Mouse (Mus musculus) right cerebral cortex, postnatal 36 days (tissue): ENCODE data around the gene Gli2.
A peak's percentile ranks its signal among the peaks of the same experiment; 100 is the strongest.

Source experiments
- DNase-seq, 2 experiments: peaks; one replicate each; pipeline ENCODE4 v3.0.0; 2022; ENCODE audit warnings: low spot score in 2 of 2, mixed read lengths in 1 of 2

Gli2 gene

DNA sequence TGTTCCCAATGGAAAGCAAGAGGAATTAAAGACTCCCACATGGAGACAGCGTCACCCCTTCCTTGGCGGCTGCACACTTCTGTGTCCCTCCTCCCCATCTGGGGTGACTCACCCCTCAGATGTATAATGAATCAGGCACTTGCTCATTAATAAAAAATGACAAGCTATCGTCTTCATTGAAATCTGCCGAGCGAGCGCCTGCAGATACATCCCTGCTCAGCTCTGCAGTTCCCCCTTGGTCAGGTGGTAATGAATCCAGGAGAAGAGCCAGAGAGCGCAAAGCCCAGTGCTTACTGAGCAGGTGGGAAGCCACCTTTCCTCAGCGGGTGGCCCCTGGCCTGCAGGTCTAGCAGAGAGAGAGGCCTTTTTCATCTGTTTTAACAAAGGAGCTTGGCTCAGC is 112.1 kb downstream of the Gli2 start:
- no peak for DNase-seq

DNA sequence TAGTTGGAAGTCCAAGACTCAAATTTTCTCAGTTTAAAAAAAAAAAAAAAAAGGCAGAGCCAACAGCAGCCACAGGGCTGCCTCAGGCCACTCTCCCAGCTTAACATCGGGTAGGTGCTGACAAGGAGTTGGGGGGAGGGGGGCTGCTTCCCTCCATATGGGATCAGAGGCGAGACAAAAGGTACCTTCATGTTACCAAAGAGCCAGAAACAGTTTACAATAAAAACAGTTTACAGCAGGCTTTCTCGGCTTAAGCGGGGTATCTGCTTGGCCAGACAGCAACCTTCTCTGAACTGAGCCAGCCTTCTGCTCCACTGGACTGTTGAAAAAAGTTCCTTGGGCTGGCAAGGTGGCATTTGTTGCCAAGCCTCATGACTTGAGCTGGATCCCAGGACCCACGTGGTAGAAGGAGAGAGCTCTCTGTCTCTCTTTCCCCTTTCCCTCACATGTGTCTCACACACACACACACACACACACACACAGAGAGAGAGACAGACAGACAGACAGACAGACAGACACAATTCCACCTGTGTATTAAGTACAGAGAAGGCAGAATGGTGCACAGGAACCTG is 113.1 kb downstream of the Gli2 start:
- no peak for DNase-seq

- no peak for DNase-seq
These were observed 115.2 kb downstream of the Gli2 start for GRCm38 (mm10) chr1:118938206-118938605.

DNA sequence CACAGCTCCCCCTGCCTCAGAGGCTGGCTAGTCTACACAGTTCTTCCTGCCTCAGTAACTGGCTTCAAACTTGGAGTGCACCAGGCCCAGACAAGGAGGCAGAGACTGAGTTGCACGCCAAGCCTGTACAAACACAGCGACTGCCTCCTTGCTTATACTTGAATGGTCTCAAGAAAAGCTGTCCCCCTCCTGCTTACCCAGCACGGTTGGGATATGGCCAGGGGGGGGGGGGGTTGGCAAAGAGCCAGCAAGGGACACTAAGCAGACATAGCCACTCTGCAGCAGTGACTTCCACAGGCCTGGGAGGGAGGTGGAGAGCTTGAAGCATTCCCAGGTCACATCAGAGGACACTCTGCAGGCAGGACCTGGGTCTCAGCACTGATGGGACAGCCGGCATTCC is 117.3 kb downstream of the Gli2 start:
- DNase-seq = no peak

GRCm38 (mm10) chr1:118935518-118935917 is 117.9 kb downstream of the Gli2 start:
- no peak for DNase-seq

DNA sequence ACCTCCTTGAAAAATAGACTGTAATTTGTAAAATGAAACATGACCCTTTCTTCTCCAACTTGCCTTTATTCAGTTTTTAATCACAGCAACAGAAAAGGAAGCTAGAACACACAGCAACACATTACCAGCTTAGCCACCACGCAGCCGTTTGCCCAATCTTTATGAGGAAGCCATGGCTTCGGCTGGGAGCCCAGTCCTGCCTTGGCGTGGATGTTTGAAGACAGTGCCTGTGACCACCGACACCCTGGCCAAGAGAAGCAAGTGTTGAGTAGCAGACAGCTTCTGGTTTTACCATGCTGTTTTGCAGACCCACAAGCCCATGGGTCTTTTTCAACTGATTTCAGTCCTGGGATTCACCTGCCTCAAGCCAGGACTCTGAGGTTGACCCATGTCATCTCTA is 121.3 kb downstream of the Gli2 start:
- no peak for DNase-seq

- DNase-seq = no peak
These were observed 125.7 kb downstream of the Gli2 start for GRCm38 (mm10) chr1:118927543-118928354.

DNA sequence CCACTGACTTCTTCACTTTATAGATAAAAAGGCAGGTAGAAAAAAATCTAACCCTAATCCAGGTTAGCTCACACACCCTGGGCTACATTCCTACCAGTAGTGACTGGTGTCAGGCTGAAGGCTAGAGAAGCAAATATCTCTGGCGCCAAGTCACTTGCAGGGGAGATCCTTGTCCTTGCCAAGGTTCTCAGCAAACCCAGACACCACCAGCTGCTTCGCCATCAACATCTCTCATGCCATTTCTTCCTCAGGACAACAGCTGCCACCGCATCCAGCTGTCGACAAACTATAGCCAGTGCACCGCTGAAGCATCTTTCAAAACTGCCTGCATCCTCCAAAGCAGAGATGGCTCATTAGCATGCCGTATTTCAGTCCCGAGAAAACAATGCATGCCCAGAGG is 126.9 kb downstream of the Gli2 start:
- DNase-seq = no peak

DNA sequence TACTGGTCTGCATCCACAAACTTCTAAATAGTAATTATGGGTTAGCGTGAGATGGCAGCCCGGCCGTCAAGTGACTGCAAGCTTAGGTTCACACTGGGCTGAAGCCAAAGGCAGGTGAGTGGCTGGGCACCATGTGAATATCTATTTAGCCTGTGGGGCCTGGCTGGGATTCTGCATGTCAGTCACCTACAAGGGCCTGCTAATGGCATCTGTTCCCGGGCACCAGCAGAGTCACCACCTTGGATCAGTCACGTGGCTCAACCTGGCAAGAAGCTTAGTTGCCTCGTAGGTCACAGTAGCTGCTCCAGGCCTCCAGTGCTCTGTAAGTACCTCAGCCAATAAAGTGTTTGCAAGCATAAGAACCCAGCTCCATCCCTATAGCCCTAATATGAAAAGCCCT is 131.2 kb downstream of the Gli2 start:
- no peak for DNase-seq

DNA sequence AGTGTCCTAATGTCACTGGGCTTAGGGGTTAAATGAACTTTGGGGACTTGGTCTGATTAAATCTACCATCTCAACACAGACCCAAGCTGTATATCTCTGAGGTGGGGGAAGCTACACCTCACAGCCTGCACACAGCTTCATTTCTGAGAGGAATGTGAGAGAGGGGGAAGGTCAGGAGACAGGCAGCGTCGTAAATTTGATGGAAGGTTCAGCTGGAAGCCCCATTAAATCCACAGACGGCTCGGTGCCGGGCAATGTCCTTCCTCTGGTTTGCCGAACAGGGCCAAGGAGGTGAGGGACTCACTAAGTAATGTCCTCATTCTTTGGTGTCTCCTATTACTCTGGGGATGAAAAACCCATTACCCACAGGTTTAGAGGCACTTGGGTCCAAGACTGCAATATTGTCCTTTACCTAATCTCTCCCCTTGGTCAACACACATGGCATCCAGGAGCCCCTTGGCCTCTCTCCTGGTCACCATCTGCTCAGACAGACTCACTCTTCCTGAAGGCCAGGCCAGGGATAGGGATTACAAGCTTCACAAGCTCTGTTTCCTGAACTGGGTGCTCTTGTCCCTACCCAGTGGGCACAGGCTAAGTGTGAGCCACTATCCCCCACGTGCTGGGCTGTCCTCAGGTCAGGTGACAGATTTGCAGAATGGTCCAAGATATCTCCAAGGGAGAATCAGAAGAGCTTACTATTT is 135.7 kb downstream of the Gli2 start:
- no peak for DNase-seq

- no peak for DNase-seq
These were observed 136.8 kb downstream of the Gli2 start for GRCm38 (mm10) chr1:118916477-118917075.

DNA sequence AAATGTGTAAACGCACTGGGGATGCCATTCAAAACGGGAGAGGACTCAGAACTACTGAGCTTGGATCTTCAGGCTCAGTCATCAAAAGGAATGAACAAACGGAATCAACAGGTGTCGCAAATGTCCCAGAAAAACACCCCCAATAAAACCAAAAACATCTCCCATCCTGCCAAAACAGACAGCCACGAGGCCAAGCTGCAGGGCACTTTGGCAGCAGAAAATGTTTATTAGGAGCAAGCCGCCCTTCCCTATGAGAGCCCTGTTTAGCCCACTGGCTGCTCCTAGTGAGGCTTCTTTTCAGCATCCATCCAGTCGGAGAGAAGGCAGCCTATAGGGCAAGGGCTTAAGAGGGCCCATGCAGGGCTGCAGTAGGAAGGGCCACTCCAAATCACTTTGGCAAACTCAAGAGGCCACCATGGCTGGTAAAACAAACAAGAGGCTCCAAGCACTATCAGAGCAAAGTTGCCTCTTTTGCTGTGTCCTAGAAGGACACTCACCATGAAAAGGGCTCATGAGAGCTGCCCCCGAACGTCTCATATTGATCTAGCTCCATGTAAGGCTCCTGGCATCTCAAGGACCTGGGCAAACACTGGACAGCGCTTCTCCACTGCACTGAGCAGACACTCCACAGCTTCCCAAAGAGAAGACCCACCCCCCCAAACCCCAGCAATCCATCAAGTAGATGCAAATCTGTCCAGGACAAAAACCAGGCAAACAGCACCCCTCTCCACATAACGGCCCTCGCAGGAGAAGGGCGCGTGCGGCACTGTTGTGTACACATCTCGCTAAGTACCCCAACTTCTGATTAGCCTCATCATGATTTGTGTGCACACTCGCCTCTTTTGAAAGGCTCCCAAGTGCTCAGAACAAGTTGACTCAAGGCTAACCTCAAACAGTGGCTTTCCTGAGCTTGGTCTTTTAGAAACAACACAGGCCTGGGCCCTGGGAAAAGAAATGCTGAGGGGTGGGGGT is 139.7 kb downstream of the Gli2 start:
- DNase-seq = no peak

DNA sequence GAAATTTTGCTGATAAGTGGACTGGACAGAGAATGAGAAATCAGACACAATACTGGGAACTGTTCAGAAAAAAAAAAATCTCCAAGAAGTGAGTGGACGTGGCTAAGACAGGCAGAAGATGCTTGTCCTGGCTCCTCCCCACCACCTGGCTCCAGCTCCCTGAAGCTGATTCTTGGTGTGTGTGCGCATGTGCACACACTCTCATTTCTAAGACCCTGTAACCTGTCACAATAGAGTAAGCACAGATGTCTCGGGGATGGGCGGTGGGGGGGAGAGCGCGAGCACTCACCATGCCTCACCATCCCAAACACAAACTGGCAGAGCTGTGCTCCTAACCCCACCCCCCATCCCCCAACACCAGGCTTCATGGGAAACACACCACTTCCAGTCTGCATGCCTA is 140.5 kb downstream of the Gli2 start:
- DNase-seq = no peak

DNA sequence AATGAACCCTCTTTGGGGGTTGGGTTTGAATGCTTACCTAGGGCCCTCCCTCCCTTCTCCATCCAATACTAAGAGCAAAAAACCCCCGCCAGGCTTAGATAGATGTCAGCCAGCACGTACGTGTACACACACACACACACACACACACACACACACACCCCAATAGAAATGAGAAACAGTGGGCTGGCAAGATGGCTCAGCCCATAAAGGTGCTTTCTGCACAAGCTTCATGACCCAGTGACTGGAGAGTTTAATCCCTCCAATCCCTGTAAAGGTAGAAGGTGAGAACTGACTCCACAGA is 142.0 kb downstream of the Gli2 start:
- DNase-seq = no peak

DNA sequence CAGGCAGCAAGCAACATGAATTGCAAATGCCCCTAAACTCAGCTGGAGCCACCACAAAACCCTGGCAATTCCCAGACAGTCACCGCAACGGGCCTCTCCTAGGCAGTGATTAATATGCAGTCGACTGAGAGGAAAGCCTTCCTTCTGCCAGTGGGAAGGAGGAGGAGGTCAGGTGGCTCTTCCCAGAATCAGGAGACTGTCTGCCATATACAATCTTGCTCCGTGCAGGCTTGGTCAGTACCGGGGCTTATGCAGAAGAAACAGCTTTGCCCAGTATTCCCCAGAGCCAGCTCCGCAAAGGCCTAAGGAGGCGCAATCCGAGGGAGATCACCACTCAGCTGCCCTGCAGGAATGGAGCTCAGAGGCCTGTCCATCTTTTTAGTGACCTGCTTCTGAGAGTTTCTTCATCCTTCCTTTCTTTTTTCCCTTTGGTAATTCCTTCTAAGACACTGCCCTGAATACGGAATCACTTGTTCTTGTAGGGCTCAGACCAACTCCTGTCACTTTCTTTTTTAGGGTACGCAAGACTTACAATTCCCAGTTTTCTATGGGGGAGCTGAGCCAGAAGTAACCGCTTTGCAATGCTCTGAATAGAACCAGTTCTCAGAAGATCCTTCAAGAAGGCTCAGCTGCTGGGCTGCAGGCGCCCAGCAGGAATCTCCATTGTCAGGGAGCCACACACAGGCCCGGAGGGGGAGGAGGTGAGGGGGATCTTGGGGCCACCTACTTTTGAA is 142.6 kb downstream of the Gli2 start:
- DNase-seq = no peak

- peak; percentile 16 to 31 for DNase-seq
These were observed 144.4 kb downstream of the Gli2 start for GRCm38 (mm10) chr1:118909051-118909450.

DNA sequence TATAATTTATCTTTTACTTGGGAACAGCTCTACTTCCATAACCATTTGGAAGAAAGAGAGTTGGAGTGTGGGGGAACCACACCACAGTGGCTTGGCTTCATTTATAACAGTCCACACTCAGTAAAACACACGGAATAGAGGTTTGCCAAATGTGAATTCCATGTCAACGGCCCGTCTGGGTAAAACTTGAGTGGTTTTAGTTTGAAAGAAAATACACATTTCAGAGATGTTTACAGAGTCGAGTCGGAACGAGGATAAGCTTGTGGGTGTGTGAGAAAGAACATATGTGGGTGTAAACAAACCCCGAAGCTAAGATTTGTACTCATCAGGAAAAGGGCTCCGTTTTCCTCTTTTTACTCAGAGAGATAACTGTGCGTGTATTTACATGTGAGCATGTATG is 145.8 kb downstream of the Gli2 start:
- no peak for DNase-seq

GRCm38 (mm10) chr1:118905319-118905718 is 148.1 kb downstream of the Gli2 start:
- DNase-seq = no peak

- no peak for DNase-seq
These were observed 148.5 kb downstream of the Gli2 start for GRCm38 (mm10) chr1:118904909-118905308.

- no peak for DNase-seq
These were observed 149.0 kb downstream of the Gli2 start for GRCm38 (mm10) chr1:118904431-118904830.

DNA sequence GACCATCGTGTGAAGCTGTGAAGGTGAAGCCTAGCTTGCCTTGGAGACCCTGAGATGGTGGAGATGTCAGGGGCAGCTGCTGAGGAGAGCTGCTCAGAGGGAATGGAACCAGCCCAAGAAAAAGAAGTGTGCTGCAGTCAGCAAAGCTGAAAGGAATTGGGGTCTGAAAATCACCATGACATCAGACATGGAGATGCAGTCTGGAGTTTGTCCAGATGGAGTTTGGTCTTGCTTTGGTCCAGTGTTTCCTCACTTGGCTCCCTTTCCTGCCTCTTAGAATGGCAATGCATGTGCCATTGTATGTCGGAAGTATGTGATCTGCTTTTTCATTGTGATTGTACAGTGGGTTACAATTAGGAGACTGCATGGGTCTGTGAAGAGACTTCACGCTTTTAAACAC is 149.7 kb downstream of the Gli2 start:
- DNase-seq = no peak
